Mouse (Mus musculus): ENCODE results near the gene Ubl4b.

DNA sequence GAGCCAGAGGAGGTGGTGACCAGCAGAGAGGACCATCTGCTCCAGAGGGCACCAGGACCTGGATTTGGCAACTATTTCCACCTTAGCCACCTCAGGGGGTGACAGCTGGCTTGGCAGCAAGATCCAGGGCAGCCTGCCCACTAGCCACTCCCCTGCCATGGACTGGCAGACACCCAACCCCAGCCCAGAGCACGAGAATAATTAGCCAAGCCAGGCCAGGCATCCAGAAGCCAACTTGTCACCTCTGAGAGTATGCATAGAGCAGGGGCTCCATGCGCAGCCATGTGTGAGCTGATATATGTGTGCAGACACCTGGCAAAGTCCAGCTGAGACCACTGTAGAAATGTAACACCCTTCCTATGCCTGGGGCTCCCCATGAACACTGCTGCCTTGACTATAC, 7.9 kb downstream of the Ubl4b start:
- no peak for TF ChIP-seq CTCF (IDR thresholded peaks at IDR 0.05; ENCODE audit: low read depth, low read length)
- no peak for TF ChIP-seq POLR2A (IDR thresholded peaks at IDR 0.05; ENCODE audit: borderline replicate concordance, low read depth, low read length)
